Mouse (Mus musculus): ENCODE measurements around the gene Sepsecs.

The Sepsecs gene

DNA sequence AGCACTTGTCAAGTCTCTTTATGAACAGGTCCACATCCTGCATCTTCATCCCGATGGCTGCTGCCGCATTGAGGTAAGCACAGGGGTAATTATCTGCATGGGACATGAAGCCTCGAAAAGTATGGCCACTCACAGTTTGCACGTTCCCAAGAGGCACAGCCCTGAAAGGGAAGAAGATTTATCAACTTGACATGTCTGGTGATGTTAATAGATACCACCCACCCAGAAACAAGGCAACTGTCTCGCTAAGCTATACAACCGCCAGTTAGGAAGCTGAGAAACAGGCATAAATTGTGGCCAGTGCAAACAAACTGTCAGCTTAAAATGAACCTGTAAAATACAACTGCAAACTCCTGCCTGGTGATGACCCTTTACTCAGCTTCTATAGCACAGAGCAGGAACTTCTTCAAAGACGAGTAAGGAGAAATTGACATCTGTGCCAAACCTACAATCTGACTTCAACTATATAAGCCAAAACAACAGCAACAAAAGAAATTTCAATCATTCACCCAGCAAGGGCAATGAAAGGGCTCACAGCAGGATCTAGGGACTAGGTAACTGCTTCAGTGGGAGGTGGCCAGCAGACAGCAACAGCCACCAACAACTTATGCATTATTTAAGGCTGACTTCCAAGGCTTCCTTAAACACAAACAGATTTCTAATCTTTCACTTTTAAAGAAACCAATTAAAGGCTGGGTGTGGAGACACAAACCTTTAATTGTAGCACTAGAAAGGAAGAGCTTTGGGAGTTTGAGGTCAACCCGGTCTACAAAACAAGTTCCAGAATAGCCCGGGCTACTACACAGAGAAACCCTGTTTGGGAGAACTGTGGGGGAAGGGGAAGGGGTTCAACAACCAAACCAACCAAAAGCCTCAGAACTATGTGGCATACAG lies 25.3 kb downstream of the Sepsecs start:
- DNase-seq = no peak

DNA sequence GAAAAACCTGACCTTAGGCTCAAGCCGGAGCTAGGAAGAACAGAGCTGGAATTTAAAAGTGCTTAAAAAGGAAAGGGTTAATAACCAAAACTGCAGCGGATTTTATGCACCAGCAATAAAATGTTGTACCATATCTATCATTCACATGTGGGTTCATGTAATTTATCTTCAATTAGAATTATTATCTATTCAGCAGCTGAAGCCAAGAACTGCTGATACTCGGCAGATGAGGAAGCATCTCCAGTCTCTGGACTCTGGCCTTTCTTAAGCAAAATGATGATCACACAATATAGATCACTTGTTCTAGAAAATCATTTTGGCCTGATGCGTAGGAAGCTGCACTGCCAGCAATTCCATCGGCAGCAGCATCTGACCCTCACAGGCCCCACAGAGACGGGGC lies 27.8 kb downstream of the Sepsecs start:
- no peak for DNase-seq

DNA sequence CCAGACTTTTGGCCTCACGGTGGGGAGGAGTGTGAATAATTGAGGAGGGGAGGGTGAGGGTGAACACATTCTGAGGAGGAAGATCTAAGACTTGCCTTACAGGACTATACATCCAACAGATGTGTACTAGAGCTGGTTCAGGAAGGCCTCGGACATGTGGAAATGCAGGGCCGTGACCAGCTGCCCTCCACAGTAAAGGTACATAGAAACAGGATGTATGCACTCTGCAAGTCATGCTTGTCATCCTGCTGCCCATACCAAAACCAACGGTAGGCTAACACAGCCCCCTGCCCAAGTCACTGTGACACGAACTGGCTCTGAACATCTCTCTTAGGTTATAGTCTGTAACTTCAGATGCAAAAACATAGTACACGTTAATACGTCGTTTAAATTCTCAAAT lies 30.6 kb downstream of the Sepsecs start:
- DNase-seq = no peak

DNA sequence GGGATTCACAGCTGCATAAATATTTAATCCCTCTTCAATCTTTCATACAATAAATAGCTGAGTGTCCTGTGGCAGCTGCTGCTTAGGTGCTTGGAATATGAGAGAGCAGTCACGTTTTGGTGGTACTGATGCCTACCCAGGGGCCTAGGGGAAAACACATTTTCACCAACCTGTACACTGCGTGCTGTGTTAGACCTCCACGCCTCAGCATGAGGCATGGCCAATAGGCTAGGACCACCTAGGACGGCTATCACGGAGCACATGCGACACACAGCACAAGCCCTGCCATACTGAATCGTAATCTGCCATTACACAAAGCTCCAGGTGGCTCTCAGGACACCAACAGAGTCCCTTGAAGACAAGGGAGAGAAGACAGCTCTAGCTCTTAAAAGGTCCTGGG lies 31.5 kb downstream of the Sepsecs start:
- no peak for DNase-seq

DNA sequence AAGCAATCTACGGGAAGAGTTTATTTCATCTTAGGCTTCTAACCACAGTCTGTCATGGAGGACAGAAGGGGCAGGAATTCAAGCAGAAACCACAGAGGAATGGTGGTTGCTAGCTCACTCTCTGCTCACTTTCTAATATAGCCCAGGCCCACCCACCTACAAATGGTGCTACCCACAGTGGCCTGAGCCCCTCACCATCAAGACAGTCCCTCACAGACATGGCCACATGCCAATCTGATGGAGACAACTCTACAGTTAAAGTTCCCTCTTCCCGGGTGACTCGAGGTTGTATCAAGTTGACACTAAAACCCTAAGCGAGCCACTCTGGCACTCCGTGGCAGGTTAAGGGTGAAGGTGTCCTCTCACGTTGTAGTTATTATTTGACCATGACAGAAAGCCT lies 32.6 kb downstream of the Sepsecs start:
- no peak for DNase-seq

DNA sequence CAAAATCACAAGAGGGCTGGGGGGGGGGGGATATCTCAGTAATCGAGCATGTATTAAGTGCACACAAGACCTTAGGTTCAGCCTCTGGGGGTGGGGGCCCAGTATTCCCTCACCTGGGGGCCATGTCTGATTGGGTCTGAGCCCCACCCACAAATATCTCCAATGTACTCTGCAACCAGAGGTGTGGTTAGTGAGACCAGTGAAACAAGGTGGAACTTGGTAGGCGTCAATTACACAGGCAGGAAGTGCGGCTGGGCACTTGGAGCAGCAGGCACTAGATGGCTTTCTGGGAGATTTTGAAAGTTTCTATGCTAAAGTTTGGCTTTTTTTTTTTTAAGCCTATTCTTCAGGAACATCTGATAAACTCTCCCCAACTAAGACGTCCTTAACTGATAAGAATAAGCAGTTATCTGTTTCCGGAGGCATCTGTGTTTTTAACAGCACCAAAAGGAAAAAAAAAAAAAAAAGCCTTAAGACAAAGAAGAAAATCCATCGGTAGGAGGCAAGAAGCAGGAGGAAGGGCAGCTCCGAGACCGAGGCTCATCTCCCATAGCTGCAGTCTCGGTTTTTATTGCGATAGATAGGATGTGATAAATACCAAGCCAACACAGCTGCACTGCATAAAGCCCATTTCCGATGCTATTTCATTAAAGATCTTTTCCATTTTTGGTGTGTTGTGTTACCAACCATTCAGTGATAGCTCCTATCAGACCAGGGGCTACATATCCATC lies 33.3 kb downstream of the Sepsecs start:
- no peak for DNase-seq

DNA sequence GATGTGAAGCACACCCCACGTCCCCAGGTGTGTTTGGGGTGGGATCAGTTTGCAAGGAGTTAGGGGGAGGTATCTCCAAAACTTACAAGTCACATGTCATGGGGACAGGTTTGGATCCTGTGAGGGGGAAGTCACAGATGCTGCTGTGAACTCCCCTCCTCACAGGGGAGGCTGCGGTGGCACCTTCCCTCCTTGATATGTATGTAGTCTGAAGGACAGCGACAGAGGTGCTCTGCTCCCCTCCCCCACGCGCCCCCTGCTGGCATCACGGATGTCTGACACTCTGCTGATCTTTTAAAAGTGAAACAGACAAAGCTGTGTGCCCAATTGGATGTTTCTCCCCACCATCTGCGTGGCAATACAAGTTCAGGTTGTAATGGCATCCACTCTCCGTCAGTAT lies 35.5 kb downstream of the Sepsecs start:
- peak; percentile 92 for DNase-seq

DNA sequence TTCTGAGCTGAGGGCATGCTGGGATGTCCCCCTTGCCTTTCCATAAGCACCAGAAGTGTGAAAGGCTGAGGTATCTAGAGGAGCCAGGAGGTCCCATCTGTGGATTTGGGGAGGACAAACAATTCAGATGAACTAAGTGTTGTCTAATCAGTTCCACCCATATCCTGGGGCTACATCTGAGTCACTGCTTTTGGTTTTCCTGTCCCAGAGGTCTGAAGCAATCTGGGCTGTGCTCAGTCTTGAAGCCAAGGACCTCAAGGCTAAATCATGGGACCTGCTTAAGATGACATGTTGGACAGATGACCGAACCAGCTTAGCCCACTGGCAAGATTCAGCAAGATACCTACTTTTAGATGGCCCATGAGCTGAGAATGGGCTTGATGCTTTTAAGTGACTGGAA lies 39.0 kb downstream of the Sepsecs start:
- no peak for DNase-seq

DNA sequence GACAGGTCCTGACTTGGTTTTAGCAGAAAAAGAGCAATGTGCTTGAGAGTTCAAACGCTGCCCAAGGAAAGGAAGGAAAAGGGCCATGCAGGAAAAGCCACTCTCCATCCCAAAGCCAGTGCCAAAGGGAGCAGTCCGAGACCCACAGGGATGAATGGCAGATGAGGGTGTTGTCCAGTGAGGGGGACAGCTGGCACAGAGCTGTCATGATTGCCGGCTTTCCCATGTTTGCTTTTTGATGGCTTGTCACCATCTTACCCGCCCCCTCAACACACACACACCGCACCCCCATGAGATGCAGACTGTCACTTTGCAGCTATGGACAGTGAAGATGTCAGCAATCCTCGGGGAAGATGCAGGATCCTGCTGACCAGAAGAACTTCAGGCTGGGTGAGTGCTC lies 40.3 kb downstream of the Sepsecs start:
- no peak for DNase-seq

DNA sequence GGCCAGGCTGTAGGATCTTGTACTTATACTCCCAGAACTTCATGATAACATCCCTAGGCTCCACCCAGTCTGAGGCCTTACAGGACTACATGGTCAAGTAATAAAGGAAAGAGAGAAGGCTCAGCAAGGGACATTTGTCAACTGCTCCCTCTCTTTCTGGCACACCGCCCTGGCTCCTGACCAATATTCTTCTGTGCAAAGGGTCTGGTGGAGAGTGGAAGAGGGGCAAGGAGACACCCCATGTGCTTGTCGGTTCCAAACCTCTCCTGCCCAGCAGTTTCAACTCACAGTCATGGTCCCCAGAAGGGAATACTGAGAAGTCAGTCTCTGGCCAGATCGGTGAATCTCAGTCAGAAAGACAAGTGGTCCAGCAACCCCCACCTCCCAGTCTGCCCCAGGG lies 40.7 kb downstream of the Sepsecs start:
- DNase-seq = no peak

DNA sequence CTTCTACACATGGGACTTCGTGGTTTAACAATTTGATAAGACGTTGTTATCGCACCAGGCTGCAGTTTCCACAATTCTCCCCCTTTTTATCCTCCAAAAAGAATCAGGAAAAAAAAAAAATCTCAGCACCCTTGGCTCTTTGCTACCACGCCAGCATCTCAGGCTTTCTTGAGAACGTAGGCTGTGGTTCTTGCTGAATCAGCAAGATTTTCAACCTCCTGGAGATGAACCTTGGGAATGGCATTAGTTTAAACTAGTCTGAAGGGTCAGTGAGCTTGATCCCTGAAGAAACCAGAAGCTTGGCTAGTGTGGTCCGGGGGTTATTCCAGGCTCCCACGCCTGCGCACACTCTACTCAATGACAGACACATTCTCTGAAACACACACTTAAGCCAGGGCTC lies 41.8 kb downstream of the Sepsecs start:
- no peak for DNase-seq

DNA sequence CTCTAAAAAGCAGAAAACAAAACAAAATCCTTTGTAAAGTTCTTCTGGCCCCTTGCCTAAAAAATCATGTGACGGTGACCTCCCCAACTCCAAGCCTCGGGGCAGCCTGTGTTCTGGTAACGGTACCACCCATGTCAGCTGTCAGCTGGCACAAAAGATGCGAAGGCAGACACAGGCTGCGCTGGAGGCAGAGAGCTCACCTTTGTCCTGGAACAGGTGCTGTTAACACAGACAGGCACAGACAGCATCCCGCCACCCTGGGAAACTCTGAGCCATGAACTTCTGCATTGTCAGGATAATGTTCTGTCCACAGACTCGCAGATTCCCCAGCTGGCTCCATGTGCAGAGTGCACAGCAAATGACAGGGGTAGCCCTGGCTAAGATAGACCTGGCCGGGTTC lies 43.4 kb downstream of the Sepsecs start:
- DNase-seq = no peak

DNA sequence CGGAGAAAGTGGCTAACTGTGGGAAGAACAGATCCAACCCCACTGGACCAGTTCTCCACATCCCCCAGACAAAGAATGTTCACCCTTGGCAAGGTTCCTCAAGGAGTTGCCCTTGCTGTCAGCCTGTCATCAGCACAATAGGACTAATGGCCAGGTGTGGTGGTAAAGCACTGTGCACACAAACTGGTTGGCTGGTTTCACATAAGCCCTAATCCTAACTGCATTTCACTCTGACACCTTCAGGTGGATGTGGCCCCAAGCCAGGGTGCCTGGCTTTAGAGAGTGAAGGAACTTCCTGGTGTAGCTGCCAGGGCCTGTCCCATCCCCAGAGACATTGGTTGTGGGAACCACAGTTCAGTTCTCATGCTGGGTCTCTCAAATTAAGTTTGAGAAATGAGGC lies 44.6 kb downstream of the Sepsecs start:
- no peak for DNase-seq

DNA sequence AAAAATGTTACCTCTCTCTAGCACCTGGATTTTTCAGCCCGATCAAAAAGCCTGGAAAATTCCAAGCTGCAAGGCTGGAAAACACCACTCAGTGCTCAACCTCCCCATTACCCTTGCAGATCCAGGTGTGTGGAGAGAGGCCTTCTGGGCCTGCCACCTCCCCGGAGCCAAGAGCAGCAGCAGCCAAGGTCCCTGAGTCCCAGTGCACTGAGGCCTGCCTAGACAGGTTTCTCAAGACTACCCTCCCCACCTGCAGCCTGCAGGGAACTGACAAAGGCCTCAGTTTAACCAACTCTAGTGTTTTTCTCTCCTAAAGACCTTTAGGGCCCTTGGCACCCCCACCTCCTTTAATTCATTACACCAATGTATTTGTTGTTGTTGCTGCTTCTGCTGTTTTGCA lies 46.4 kb downstream of the Sepsecs start:
- no peak for DNase-seq

DNA sequence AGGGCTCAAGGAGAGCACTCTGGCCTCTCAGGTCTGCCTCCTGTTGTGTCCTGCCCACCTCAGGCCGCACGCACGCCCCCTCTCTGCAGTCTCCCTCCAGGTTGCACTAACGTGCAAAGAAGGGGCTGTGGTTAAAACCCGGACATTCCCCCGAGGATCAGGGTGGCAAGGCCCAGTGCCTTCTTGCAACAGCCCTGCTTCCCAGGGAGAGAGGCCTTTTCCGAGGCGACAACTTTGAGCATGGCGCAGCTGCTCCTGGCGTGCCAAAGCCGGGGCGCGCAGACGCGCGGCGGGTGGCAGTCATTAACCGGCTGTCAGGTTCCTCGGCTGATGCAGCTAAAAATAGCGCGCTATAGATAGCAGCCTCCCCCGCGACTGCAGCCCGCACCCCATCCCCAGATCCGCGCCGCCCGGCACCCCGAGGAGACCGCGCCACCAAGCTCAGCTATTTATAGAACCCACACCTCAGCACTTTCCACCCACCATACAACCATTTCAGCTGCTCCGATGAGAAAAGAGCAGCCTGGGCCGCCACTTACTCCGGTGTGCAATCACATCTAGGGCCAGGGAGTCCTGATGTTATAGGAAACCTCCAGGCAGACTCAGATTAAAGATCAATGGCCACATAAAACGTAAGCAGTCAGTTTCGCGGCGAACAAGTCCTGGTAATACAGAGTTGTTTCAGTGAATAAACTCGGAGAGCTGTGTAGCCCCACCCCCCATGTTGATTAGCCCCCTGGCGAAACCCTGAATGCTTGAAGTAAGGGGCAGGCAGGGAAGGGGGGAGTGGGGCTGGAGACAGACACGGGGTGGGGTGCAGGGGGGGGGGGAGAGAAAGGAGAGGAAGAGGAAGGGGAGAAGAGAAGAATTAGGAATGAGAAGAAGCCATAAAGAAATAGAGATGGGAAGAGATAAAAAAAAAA lies 50.9 kb downstream of the Sepsecs start:
- peak; percentile 77 for DNase-seq

DNA sequence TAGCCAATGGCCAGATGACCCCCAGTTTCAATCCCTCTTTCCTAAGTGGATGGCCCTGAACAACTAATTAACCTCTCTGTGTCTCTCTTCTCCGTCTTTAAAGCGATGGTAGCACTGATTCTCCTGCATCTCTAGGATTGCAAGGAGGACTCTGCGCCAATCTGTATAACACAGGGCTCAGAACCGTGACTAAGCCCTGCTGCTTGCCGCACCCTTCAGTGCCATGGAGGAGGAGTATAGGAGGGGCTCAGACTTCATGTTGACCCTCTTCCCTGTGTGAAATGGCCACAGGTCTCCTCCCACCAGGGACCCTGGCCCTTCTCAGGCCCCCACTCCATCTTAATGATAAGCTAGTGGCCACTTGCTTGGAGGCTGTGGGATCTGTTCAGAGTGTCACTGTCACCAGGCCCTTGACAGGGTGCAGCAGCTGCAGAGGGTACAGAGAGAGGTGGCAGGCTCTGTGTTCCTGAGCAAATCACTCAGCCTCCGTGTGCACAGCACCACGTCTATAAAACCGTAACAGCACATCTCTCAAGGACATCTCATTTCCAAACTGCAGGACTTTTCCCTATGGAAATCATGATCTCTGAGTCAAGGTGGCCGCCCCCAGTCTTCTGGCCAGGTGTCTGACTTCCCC lies 51.7 kb downstream of the Sepsecs start:
- no peak for DNase-seq

DNA sequence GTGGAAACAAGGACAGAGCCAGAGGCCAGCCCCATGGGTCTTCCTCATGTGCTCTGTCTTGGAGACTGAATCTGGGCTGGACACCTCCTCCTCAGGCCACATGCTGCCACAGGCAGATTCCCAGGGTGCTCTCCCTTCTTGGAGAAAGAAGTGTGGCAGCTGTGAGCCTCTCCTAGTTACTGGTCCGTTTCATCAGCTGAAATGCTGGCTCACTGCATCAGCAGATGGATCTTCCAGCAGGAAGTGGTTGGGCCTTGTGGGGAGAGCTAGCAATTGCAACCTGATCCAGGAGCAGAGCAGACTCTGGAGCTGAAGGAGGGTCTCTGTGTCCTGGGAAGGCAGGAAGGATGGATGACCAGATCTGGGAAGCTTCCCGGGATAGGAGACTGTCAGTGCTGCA lies 53.0 kb downstream of the Sepsecs start:
- no peak for DNase-seq

DNA sequence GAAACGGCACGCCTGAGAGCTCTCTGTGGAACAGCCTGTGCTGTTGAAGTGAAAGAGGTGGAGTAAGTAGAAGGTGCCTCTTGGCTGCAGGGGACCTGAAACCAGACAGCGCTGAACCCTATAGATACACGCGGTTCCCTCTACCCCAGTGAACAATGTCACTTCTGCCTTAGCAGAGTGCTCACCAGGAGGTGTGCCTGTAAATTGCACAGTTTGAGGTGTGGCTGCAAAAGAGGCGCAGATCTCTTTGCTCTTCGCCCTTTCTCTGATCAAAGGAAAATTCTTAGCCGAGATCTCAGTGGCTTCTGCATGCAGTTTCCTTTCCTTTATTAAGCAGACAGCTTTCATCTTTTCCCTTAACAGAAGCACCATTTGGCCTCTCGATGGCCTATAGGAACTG lies 54.1 kb downstream of the Sepsecs start:
- no peak for DNase-seq

DNA sequence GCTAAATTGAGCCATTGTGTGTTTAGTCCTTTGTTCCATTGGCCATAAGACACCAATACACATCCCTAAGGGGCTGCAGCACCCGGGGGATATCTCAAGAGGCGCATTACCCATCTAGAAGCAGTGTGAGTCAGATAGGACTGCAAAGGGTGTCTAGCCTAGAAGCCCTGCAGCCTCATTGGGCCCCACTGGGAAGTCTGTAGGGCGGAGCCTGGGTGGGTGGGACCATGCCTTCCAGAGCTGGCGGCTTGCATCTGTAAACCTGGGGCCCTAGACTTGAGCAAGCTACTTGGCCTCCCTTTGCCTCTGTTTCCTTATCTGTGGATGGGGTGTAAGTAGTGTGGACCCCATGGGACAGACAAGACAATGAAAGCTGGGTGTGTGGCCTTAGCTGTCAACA lies 54.8 kb downstream of the Sepsecs start:
- peak; percentile 34 for DNase-seq

DNA sequence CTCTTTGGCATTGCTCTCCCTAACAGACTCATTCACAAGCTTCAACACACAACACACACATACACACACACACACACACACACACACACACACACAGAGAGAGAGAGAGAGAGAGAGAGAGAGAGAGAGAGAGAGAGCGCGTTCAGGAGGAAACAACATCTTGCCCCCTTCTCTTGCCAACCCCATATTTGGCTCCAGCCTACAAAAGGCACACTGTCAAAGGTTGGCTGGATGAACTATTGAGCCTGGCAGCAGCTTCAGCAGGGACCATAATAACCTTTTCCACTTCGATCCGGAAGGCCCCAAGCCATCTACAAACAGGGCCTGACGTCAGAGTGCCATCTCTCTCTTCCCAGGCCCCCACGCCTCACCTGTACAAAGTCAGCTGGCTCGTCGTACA lies 56.7 kb downstream of the Sepsecs start:
- no peak for DNase-seq

DNA sequence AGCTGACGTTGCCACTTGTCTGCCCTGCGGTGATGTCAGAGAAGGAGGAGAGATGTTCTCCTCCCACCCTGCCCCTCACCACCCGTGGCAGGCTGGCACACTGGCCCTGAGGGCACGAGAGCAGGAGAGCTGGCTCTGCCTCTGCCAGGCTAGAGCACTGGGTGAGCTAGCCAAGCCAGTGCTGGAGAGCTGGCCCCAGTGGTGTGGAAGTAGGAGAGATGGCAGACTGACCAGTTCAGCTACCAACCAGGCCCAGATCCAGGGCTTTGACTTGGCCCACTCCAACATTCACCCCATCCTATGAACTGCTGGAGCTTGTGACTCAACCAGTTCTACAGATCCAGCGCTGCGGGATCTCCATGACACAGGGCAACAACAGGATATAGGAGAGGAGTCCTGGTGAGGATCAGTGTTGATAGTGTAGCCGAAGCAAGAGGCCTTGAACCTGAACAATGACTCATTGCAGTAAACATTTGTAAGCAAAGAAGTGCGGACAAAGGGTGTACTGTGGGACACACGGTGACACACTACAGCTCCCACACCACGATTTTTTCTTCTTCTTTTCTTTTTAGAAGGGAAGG lies 58.1 kb downstream of the Sepsecs start:
- DNase-seq = no peak

DNA sequence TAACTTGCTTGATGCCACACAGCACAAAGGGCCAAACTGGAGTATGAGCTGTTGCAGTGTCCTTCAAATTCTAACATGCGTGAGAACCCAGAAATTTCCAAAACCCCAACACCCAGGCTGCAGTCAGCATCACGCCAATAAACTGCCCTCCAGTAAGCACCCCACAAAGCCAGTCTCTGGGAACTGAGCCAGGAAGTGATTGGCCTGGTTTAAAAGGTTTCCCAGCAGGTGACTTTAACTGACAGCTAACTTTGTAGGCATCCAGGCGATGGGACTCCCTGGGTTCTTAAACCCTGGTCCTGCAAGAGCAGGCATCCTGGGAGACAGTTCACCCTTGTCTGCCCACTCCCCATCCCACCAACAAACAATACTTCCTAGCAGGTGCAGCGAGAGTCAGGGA lies 59.2 kb downstream of the Sepsecs start:
- DNase-seq = no peak

DNA sequence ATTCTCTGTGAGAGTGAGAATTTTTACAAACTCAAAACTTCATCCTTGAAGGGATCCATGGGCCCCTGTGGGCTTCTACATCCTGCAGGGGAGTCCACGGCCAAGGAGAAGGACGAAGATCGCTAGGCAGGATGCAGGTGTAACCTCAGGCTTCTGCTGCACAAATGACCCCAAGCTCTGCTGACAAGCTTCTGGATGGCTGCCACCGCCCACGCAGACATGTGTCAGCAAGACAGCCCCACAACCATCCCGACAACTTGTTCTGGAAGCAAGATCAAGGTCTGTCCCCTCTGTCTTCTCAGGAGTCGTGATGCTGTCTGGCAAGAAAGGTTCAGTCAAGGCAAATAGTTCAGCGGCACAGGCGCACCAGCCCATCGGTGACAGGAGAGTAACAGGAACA lies 59.8 kb downstream of the Sepsecs start:
- peak; percentile 51 for DNase-seq
